Comparison of ENCODE assay signal across 12 mouse cellular contexts in genomic region chr2:60807341-60808195, GRCm38 (mm10).
DNase-seq lines count a peak whose midpoint lies in the region; ATAC-seq and TF ChIP-seq lines count a peak whose summit lies in the region.
"Had no signal": no experiment of that assay in that cellular context is flagged by ENCODE, and none has a peak within 500 bp of the region (broad histone marks: within the 10 kb centered on the region; RNA-seq: fewer than 3 reads in every experiment).

No protein-coding gene starts in this region.

- no peak overlapping the region for H3K9ac ChIP-seq in lung, embryonic 14.5 days
- H3K9ac ChIP-seq in heart, embryonic 11.5 days (ENCODE audit: low read depth, low read length) = no peak overlapping the region
- H3K9ac ChIP-seq in forebrain, embryonic 13.5 days = no peak overlapping the region
- H3K9ac ChIP-seq: hindbrain, embryonic 15.5 days had no signal

- H3K27me3 ChIP-seq in lung, embryonic 14.5 days (ENCODE audit: insufficient read depth, low read length) = no peaks in the 10 kb centered on the region
- no peaks in the 10 kb centered on the region for H3K27me3 ChIP-seq in heart, embryonic 11.5 days (ENCODE audit: control insufficient read depth, insufficient read depth, low read length)
- H3K27me3 ChIP-seq in forebrain, embryonic 13.5 days = peaks cover 89% of the 10 kb centered on the region
- H3K27me3 ChIP-seq: hindbrain, embryonic 15.5 days had no signal

- H3K9me3 ChIP-seq in lung, embryonic 14.5 days (ENCODE audit: low read depth, low read length) = no peaks in the 10 kb centered on the region
- H3K9me3 ChIP-seq in heart, embryonic 11.5 days (replicated peaks; ENCODE audit: control insufficient read depth, low read length) = no peaks in the 10 kb centered on the region
- H3K9me3 ChIP-seq in forebrain, embryonic 13.5 days (replicated peaks) = no peaks in the 10 kb centered on the region; the same call in 1 of the 2 replicates
- H3K9me3 ChIP-seq: forebrain, embryonic 10.5 days; hindbrain, embryonic 15.5 days had no signal

- no peak overlapping the region for H3K4me2 ChIP-seq in lung, embryonic 14.5 days
- no peak overlapping the region for H3K4me2 ChIP-seq in heart, embryonic 11.5 days
- H3K4me2 ChIP-seq in forebrain, embryonic 13.5 days = no peak overlapping the region
- H3K4me2 ChIP-seq: hindbrain, embryonic 15.5 days had no signal

- peaks cover 27% of the 10 kb centered on the region for H3K4me1 ChIP-seq in lung, embryonic 14.5 days (ENCODE audit: insufficient read depth)
- peaks cover 41% of the 10 kb centered on the region for H3K4me1 ChIP-seq in heart, embryonic 11.5 days (ENCODE audit: control insufficient read depth, insufficient read depth, low read length)
- no peaks in the 10 kb centered on the region for H3K4me1 ChIP-seq in forebrain, embryonic 13.5 days

- ATAC-seq in lung, embryonic 14.5 days (ENCODE audit: insufficient read depth) = peak; percentile 15; the same call in 1 of the 2 replicates
- no peak for ATAC-seq in heart, embryonic 11.5 days (replicated peaks; ENCODE audit: insufficient number of reproducible peaks, low FRiP score, low TSS enrichment)
- no peak for ATAC-seq in forebrain, embryonic 13.5 days

- H3K27ac ChIP-seq in lung, embryonic 14.5 days (ENCODE audit: low read depth) = peak overlapping the region; percentile 70
- H3K27ac ChIP-seq in heart, embryonic 11.5 days (ENCODE audit: low read depth, low read length) = 0 out of 2 replicates have a peak overlapping the region, but pooled peaks have one; percentile 6
- H3K27ac ChIP-seq in forebrain, embryonic 13.5 days = no peak overlapping the region
- H3K27ac ChIP-seq: forebrain, embryonic 10.5 days; hindbrain, embryonic 15.5 days had no signal

- 41% methylated on average over 11 of the region's 11 CpGs for WGBS in lung, embryonic 14.5 days
- WGBS in heart, embryonic 11.5 days (ENCODE audit: insufficient replicate concordance) = 64% methylated on average over 11 of the region's 11 CpGs
- 86% methylated on average over 11 of the region's 11 CpGs for WGBS in forebrain, embryonic 13.5 days

- H3K36me3 ChIP-seq in lung, embryonic 14.5 days (ENCODE audit: insufficient read depth) = no peaks in the 10 kb centered on the region; the same call in 1 of the 2 replicates
- H3K36me3 ChIP-seq in heart, embryonic 11.5 days (ENCODE audit: control insufficient read depth, insufficient read depth, low read length) = peaks cover 2% of the 10 kb centered on the region; the same call in 1 of the 2 replicates
- no peaks in the 10 kb centered on the region for H3K36me3 ChIP-seq in forebrain, embryonic 13.5 days (ENCODE audit: poor library complexity, severe bottlenecking)
- H3K36me3 ChIP-seq: forebrain, embryonic 10.5 days; hindbrain, embryonic 15.5 days had no signal

- no peak for TF ChIP-seq CTCF in lung, embryonic 14.5 days (IDR thresholded peaks at IDR 0.05; ENCODE audit: low read depth)

- DNase-seq in adrenal gland, postnatal 10 days = peak; percentile 30
- no peak for DNase-seq in adrenal gland, adult 8-10 months
- DNase-seq in lung, embryonic 14.5 days = peak; percentile 63
- no peak for DNase-seq in lung, postnatal 25 days (ENCODE audit: low spot score)
- DNase-seq in skeletal muscle tissue, adult 2 months (ENCODE audit: low read depth, low spot score) = peak; percentile 36
- no peak for DNase-seq in urinary bladder, postnatal 4 days (ENCODE audit: low spot score in 2 of 2)
- DNase-seq: cerebellum, adult 9-11 months; retina, postnatal 1 day had no signal

- no peak overlapping the region for H3K4me3 ChIP-seq in lung, embryonic 14.5 days (ENCODE audit: low read depth, low read length)
- no peak overlapping the region for H3K4me3 ChIP-seq in heart, embryonic 11.5 days (ENCODE audit: low read depth, low read length)
- H3K4me3 ChIP-seq in forebrain, embryonic 13.5 days = no peak overlapping the region
- H3K4me3 ChIP-seq: forebrain, embryonic 10.5 days; hindbrain, embryonic 15.5 days had no signal

Comparison
In these comparisons a context has a peak if more than half of its experiments do, and no peak if none do; other contexts are left out.
1. DNase-seq: peak in adrenal gland, postnatal 10 days (single experiment), lung, embryonic 14.5 days (single experiment) and skeletal muscle tissue, adult 2 months (single experiment); none in adrenal gland, adult 8-10 months (single experiment), lung, postnatal 25 days (single experiment) and urinary bladder, postnatal 4 days (0 of 2).